Mouse (Mus musculus) liver, embryonic 14.5 days (tissue): ENCODE measurements around the gene Pfas. TPM values are rescaled to one million over a fixed set of nuclear protein-coding genes. Genes with fewer than 3 reads are reported as not detected.
A peak's percentile ranks its signal among the peaks of the same experiment; 100 is the strongest.
"Not testable (repeated sequence)": the region's sequence is repeated elsewhere in the genome, so short reads cannot be mapped to it uniquely, and the experiment has no call there.

Experiments
- ATAC-seq: fragments of 200-750 bp; cut with Nextera tagmentation; 2 replicates; pipeline ENCODE4 v1.8.0; 2017; ENCODE audit warnings: moderate number of reproducible peaks, mild to moderate bottlenecking, moderate library complexity; ENCODE audit not compliant: insufficient read depth
- DNase-seq, 3 experiments: peaks; one replicate each; pipeline ENCODE4 v3.0.0-alpha.2; 2012 to 2013; ENCODE audit warnings: low read depth in 3 of 3, low spot score in 3 of 3
- H3K27ac ChIP-seq: fragments of 300-500 bp; sonication (generic); 2 replicates; pipeline ENCODE4 v1.5.1; 2014; ENCODE audit warnings: moderate library complexity, mild to moderate bottlenecking, control low read depth, inconsistent platforms
- H3K27me3 ChIP-seq: fragments of 300-500 bp; sonication (generic); 2 replicates; pipeline ENCODE4 v1.6.1; 2014; ENCODE audit warnings: mild to moderate bottlenecking, low read length, moderate library complexity; ENCODE audit not compliant: control insufficient read depth, insufficient read depth
- H3K36me3 ChIP-seq: fragments of 300-500 bp; sonication (generic); replicated peaks from 2 replicates; pipeline ENCODE4 v1.6.1; 2014; ENCODE audit warnings: low read depth; ENCODE audit not compliant: control insufficient read depth, insufficient read depth
- H3K4me1 ChIP-seq, 2 experiments: fragments of 200-500 bp in 1 of 2; fragments of 300-500 bp in 1 of 2; sonication (generic) in 1 of 2; replicated peaks; 2 replicates each; pipeline ENCODE4 v1.6.1; 2012 to 2014; ENCODE audit warnings: antibody characterized with exemption in 1 of 2, inconsistent platforms in 1 of 2, low read length in 1 of 2; ENCODE audit not compliant: control insufficient read depth in 2 of 2, insufficient read depth in 2 of 2
- H3K4me2 ChIP-seq: fragments of 300-500 bp; sonication (generic); 2 replicates; pipeline ENCODE4 v1.6.1; 2014; ENCODE audit warnings: low read depth, mild to moderate bottlenecking, control low read depth, moderate library complexity
- H3K4me3 ChIP-seq, 2 experiments: fragments of 200-500 bp in 1 of 2; fragments of 300-500 bp in 1 of 2; sonication (generic) in 1 of 2; 2 replicates each; pipeline ENCODE4 v1.5.1; 2012 to 2014; ENCODE audit warnings: low read depth in 2 of 2, low read length in 2 of 2, mild to moderate bottlenecking in 2 of 2, control low read depth in 1 of 2, inconsistent platforms in 1 of 2, moderate library complexity in 1 of 2; ENCODE audit not compliant: insufficient read depth in 1 of 2
- H3K9ac ChIP-seq: fragments of 300-500 bp; sonication (generic); replicated peaks from 2 replicates; pipeline ENCODE4 v1.6.1; 2014; ENCODE audit warnings: mild to moderate bottlenecking, control low read depth, moderate library complexity
- H3K9me3 ChIP-seq: fragments of 300-500 bp; sonication (generic); 2 replicates; pipeline ENCODE4 v1.6.1; 2016; ENCODE audit warnings: low read length, mixed read lengths; ENCODE audit not compliant: control insufficient read depth
- CTCF ChIP-seq: IDR thresholded peaks from 2 replicates; pipeline ENCODE4 v1.5.1; 2016; ENCODE audit warnings: antibody characterized with exemption, low read depth, control low read depth
- EP300 ChIP-seq: IDR thresholded peaks from 2 replicates; pipeline ENCODE4 v1.6.1; 2016; ENCODE audit warnings: antibody characterized with exemption, low read depth
- WGBS: fragments of 180-500 bp; shearing (Covaris S2); extraction: QIAGEN DNeasy Blood & Tissue Kit; methylation state at CpG from one replicate; pipeline ENCODE4 v1.1.7; 2014; ENCODE audit not compliant: insufficient replicate concordance; 5-methylcytosine and 5-hydroxymethylcytosine counted together
- polyA plus RNA-seq, 2 experiments: library from polyadenylated mRNA; depleted of rRNA in 1 of 2; stranded (reverse) in 1 of 2; unstranded in 1 of 2; fragments of >200 nt; fragmentation: Nextera tagmentation in 1 of 2; extraction: Ambion mirVana in 1 of 2; gene quantifications; 2 replicates each; pipeline versions ENCODE4 v1.2.1 to v1.2.3; 2012 to 2014

Pfas gene
- polyA plus RNA-seq, 2 experiments: 11.4 to 15.1 TPM

DNA sequence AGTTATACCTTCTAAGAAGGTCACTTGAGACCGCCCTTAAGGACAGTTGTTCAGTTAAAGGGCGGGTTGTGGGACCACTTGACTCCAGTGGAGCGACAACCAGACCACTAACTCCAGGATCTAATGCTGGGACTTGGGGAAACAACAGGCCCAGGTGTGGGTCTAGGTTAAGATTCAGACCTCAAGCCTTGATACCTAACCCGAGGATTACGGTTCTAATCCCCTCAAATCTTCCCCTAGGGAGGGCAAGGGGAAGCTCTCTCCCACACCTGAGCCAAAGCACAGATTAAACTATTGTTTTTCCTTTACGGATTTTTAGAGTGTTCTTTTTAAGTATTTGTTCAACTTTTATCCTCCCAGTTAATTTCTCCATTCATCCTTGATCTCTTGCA, 34.2 kb downstream of the Pfas start:
- Histone ChIP-seq H3K36me3 (no peaks in the 10 kb centered on the region), H3K4me1 (peaks cover 0 to 10% of the 10 kb centered on the region in 2 experiments; a peak in 3 of 4 replicates), H3K4me3 (peak overlapping the region; percentile 50 to 57), H3K9me3 (no peaks in the 10 kb centered on the region), H3K4me2 (peak overlapping the region; percentile 74), H3K27me3 (no peaks in the 10 kb centered on the region), H3K9ac (no peak overlapping the region; the same call in 1 of the 2 replicates), H3K27ac (no peak overlapping the region)
- WGBS: 30% methylated on average over 6 of the region's 6 CpGs
- ATAC-seq (no peak), DNase-seq (no peak)
- no peak for TF ChIP-seq CTCF
- TF ChIP-seq EP300: no peak

DNA sequence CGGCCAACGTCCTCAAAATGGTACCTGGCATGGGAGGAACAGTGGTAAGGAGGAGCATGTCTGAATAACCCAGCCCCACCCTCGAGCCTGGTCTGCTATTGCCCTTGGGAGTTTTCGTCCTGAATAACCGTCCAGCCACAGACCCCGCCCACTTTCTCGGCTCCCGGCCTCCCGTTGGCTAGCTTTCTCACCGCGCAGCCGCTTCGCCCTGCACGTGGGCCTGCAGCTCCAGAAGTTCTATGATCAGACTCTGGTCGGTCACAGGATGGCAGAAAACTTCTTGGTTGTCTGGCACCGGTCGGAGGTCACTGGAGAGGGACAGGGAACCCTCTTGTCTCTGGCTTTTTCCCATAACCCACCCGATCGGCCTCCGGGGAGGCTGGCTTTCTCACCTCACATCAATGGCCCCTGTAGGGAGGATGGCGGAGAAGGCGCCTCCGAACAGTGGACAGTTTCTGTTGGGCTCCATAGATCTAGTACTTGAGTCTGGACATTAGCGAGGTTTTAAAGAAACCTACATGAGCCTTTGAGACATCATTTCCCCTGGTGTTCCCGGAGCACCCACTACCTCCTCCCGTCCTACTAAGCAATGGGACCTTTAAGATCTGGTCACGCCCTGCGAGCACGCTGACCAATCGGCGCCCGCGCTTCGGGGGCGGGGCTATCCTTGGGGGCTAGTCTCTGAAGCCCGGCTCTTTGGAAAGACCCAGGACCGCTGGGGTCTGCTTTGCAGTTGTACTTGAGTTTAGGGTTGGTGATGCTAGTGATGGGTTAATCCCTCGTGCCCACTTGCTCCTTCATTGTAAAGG, 34.8 kb downstream of the Pfas start:
- not testable (repeated sequence) for H3K27ac ChIP-seq, H3K36me3 ChIP-seq, H3K9me3 ChIP-seq, H3K27me3 ChIP-seq, H3K9ac ChIP-seq
- DNase-seq (peak; percentile 67 to 74 (median 70)), ATAC-seq (peak; percentile 93)
- H3K4me3 ChIP-seq: peak overlapping the region; percentile 50 to 57
- peak overlapping the region; percentile 74 for H3K4me2 ChIP-seq
- H3K4me1 ChIP-seq: peaks cover under 1 to 12% of the 10 kb centered on the region in 2 experiments
- under 1% methylated on average over 37 of the region's 38 CpGs for WGBS

- Histone ChIP-seq H3K27me3 (peaks cover 2% of the 10 kb centered on the region; the same call in 1 of the 2 replicates), H3K9me3 (no peaks in the 10 kb centered on the region), H3K4me3 (no peak overlapping the region), H3K36me3 (no peaks in the 10 kb centered on the region), H3K9ac (no peak overlapping the region), H3K4me2 (no peak overlapping the region), H3K27ac (no peak overlapping the region), H3K4me1 (peaks cover 13 to 18% of the 10 kb centered on the region in 2 experiments)
- no peak for ATAC-seq
- no peak for DNase-seq
- 66% methylated on average over 4 of the region's 4 CpGs for WGBS
- TF ChIP-seq CTCF (no peak), EP300 (no peak)
Measured at GRCm38 (mm10) chr11:68970232-68970631, 38.0 kb downstream of the Pfas start.

GRCm38 (mm10) chr11:68968752-68969151, 39.5 kb downstream of the Pfas start:
- H3K4me3 ChIP-seq: no peak overlapping the region; a peak in 1 of 4 replicates
- H3K9me3 ChIP-seq: no peaks in the 10 kb centered on the region
- H3K27ac ChIP-seq: no peak overlapping the region
- WGBS: 82% methylated on average over 11 of the region's 11 CpGs
- no peaks in the 10 kb centered on the region for H3K36me3 ChIP-seq
- DNase-seq (no peak), ATAC-seq (no peak)
- H3K9ac ChIP-seq: no peak overlapping the region
- H3K4me2 ChIP-seq: peak overlapping the region; percentile 97
- H3K27me3 ChIP-seq: peaks cover 2% of the 10 kb centered on the region; the same call in 1 of the 2 replicates
- H3K4me1 ChIP-seq: peaks cover 13 to 14% of the 10 kb centered on the region in 2 experiments
- TF ChIP-seq CTCF: no peak
- TF ChIP-seq EP300: no peak
